Mouse (Mus musculus): ENCODE results near the gene Cog1.
"Not testable (repeated sequence)": the region's sequence is repeated elsewhere in the genome, so short reads cannot be mapped to it uniquely, and the experiment has no call there.

The Cog1 gene

DNA sequence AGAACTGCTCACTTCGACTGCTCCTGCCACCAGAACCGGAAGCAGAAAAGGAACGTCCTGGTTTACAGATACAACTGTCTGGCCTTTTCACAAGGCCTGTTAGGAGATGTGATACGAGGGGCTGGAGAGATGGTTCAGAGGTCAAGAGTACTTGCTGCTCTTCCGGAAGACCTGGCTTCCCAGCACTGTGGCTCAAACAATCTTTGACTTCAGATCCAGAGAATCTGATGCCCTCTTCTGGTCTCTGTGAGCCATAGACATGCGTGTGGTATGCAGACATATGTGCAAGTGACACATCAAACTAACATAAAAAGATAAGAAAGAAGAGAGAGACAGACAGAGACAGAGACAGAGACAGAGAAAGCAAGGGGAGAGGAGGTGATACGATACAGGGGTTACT, 16.7 kb upstream of the Cog1 start:
- no peak for DNase-seq

DNA sequence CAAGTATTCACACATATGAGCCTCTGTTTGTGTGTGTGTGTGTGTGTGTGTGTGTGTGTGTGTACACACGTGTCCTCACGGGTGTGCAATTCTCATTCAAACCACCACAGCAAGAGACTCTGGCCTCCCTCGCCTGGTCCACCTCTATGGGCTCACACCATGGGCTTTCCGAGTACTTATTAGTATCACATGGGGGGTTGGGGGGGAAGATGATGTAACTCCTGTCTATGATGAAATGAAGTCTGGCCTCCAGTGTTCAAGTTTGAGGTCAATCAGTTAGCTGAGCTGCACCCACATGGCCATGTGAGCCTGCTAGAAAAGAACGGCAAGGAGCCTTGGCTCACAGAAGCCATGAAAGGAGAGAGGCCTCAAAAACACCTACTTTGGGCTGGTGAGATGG, 15.6 kb upstream of the Cog1 start:
- no peak for DNase-seq

DNA sequence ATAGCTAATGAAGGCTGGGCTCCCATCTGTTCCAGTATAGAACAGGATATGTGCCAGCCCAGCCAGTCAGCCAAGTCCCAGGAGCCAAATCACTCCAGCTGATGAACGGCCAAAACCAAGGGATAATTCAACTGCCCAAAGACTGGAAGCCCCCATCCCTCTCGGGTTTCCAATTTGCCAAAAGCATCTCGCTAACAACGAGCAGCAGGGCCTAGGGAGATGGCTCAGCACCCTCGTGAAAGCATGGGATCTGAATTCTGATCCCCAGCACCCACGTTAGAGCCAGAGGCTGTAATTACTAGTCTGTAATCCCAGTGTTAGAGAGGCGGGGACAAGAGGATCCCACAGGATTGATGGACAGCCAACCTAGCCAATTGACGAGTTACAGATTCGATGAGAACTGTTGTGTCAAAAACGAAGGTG, 14.3 kb upstream of the Cog1 start:
- no peak for DNase-seq

GRCm38 (mm10) chr11:113638680-113639079, 10.3 kb upstream of the Cog1 start:
- no peak for DNase-seq

- no peak for DNase-seq
These were observed 3.8 kb upstream of the Cog1 start for GRCm38 (mm10) chr11:113645181-113645580.

- DNase-seq: peak; percentile 81 to 86
These were observed 817 bp upstream of the Cog1 start for GRCm38 (mm10) chr11:113648152-113648551.

DNA sequence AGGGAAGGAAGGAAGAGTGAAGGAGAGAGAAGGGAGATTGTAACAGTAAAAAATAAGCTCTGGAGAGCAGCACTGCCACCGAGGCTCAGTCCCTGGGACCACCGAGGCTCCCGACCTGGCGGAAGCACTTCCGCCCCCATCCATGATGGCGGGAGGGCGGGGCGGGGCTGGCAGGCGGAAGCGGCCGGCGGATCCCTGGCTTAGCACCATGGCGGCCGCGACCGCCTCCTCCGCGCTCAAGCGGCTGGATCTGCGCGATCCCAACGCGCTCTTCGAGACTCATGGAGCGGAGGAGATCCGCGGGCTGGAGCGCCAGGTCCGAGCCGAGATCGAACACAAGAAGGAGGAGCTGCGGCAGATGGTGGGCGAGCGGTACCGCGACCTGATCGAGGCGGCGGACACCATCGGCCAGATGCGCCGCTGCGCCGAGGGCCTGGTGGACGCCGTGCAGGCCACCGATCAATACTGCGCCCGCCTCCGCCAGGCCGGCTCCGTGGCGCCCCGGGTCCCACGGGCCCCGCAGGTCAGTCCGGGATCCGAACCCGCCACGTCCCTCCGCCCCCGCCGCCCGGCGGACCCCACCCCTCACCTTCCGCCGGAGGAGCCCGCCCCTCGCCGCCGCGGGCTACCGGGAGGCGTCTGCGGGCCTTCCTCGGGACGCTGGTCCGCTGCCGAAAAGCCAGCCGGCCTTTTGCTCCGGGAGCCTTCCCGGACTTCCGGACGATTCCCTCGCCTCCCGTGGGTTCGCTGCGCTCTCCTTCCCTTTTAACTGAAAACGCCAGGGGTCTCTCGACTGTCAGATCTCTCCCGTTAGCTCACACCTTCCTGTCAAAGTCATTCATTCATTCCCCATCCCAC, 613 bp downstream of the Cog1 start, which contains the start of gene Slc39a11:
Gene Slc39a11, minus strand, starts transcription at position 727 of the 858 bp plus-strand sequence.
- peak; percentile 69 to 77 for DNase-seq

GRCm38 (mm10) chr11:113651206-113651906, 2.4 kb downstream of the Cog1 start:
- no peak for DNase-seq

DNA sequence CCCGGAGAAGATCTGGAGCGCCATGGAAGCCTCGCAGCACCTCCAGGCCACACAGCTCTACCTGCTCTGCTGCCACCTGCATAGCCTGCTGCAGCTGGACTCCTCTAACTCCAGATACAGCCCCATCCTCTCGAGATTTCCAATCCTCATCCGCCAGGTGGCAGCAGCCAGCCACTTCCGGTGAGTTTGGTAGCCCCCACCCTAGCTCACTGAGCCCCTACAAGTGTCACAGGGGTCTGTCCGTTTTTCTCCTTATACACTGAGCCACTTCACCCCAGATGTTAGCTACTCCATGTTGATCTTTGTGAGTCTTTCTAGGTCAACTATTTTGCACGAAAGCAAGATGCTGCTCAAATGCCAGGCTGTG, 2.9 kb downstream of the Cog1 start:
- DNase-seq: peak; percentile 45 to 58

GRCm38 (mm10) chr11:113652516-113652915, 3.5 kb downstream of the Cog1 start:
- no peak for DNase-seq

- DNase-seq: no peak
These were observed 5.1 kb downstream of the Cog1 start for GRCm38 (mm10) chr11:113654105-113654504.

- no peak for DNase-seq
These were observed 5.7 kb downstream of the Cog1 start for GRCm38 (mm10) chr11:113654561-113655270.

GRCm38 (mm10) chr11:113656511-113656932, 7.6 kb downstream of the Cog1 start:
- no peak for DNase-seq

DNA sequence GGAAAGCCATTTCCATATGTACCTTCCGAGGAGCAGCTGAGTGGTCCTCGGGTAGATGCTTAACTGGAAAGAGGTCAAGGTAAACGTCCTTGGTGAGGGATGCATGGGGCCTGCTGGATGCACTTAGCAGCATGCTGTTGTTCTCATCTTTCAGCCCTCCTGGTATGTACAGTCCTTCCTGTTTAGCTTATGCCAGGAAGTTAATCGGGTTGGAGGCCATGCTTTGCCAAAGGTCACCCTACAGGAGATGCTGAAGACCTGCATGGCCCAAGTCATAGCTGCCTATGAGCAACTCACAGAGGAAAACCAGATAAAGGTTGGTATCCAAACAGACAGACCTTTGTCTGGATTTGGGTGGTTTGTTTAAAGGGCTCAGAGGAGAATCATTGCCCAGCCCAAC, 8.3 kb downstream of the Cog1 start:
- no peak for DNase-seq

GRCm38 (mm10) chr11:113658319-113658718, 9.3 kb downstream of the Cog1 start:
- no peak for DNase-seq

DNA sequence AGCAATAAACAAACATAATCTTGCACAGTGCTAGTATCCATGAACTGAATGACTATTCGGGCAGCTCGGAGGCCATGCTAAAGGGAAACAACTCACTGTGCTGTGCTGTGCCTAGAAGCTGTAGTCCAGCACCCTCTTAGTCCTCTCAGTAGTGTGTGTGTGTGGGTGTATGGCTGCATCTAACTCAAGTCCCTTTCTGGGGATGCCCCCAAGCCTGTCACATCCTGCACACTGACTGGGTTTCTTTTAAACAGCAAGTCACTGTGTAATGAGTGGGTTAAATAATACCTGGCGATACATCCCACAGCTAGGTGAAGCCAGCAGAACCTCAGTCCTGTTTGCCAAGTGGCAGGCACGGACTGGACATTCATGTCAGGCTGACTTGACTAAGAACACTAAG, 9.8 kb downstream of the Cog1 start:
- DNase-seq: no peak

DNA sequence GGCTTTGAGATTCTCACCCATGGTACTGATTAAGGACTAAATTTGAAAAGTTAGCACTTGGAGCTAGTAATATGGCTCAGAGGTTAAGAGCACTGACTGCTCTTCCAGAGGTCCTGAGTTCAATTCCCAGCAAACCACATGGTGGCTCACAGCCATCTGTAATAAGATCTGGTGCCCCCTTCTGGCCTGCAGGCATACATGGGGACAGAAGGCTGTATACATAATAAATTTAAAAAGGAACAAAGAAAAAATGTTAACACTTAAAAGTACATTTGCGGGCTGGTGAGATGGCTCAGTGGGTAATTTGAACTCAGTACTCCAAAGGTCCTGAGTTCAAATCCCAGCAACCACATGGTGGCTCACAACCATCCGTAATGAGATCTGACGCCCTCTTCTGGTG, 11.2 kb downstream of the Cog1 start:
- not testable (repeated sequence) for DNase-seq

DNA sequence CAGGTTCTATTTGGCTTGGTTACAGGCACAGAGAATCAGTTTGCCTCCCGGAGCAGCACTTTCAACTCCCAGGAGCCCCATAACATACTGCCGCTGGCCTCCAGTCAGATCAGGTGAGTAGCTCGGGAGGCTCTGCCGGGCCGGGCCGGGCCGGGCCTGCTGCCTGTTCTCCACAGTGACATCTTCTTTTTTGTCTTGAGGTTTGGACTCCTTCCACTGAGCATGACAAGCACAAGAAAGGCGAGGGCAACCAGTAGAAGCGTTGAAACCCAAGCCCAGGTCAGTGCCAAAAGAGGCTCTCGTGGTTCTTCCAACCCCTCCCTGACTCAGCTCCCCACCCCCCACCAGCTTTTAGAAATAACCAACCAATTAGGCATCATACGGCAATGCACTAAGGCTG, 12.0 kb downstream of the Cog1 start:
- no peak for DNase-seq

GRCm38 (mm10) chr11:113661835-113662351, 12.9 kb downstream of the Cog1 start:
- DNase-seq: no peak

- no peak for DNase-seq
These were observed 15.3 kb downstream of the Cog1 start for GRCm38 (mm10) chr11:113664279-113664678.

DNA sequence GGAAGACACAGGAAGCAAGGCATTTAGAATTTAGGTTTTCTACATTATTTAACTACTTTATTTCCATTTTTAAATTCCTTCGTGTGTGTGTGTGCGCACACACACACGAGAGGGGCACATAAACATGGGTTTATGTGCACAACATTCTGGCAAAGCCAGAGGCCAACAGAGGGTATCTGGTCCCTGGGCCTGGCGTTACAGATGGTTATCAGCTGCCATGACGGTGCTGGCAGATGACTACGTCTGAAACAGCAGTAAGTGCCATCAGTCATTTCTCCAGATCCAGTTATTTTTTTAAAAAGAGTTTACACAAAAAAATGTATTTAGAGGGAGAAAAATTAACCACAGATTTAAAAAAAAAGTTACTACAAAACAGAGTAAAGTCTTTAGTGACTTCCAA, 17.2 kb downstream of the Cog1 start:
- no peak for DNase-seq

DNA sequence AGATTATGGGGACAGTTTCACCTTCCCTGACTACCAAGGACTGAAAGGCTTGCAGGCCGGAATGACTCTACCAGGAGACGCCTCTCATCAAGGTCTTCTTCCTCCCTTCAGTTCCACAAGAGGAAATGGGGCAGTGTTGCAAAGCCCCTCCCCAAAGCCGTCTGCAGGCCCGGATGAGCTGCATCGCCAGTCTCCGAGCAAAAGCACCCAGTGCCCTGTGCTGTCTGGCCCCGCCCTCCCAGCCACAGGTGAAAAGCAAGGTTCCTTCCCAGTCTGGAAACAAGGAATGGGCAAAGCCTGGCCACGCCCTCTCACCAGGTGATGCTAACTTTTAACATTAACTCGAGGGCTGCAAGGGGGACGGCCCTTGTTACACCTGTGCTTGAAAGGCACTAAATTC, 17.7 kb downstream of the Cog1 start:
- peak; percentile 29 to 60 for DNase-seq

GRCm38 (mm10) chr11:113667122-113667521, 18.2 kb downstream of the Cog1 start:
- no peak for DNase-seq
